Mouse (Mus musculus) cerebellum, adult 18-20 months (tissue): ENCODE measurements at regions not wholly inside any gene's neighbourhood (a gene's known extent, or its start where the extent isn't known, plus 50 kb on each side); places are given as distances from the start of the nearest gene placed in this dataset.

Source experiments
- DNase-seq, 2 experiments: peaks; one replicate each; pipeline ENCODE4 v3.0.0; 2021

GRCm38 (mm10) chr10:81996742-81997536, 51.0 kb upstream of the Zfp873 start:
- DNase-seq, result peak; percentile 65 to 73
